ENCODE assay signal across 10 mouse cellular contexts in the genomic region with DNA sequence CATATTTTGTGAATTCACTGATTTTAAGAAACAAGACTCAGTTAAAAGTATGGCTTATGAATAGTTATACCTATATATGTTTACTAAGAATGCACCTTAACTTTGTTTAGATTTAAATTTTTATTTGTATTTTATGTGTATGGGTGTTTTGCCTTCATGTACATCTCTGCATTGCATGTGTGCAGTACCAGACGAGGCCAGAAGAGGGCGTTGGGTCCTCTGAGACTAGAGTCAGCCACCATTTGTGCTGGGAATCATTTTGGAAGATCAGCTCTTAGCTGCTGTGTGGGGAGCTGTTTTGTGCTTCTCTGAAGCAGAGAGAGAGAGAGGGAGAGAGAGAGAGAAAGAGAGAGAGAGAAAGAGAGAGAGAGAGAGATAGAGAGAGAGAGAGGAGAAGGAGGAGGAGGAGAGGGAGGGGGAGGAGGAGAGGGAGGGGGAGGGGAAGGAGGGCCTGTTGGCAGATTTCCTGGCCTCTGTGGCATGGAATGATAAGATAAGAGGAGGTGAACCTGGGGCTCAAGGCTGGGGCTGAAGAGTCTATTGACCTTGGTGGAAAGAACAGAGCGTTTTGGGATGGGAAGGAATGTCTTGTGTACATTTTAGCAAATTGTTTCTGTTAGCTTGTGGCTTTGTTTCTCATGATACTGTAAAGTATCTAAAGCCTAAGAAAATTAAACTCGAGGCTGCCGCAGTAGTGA. TPM values are rescaled to one million over a fixed set of nuclear protein-coding genes. Genes with fewer than 3 reads are reported as not detected.
DNase-seq lines count a peak whose midpoint lies in the region; ATAC-seq and TF ChIP-seq lines count a peak whose summit lies in the region.
"Had no signal": no experiment of that assay in that cellular context is flagged by ENCODE, and none has a peak within 500 bp of the region (broad histone marks: within the 10 kb centered on the region; RNA-seq: fewer than 3 reads in every experiment).

No protein-coding gene starts in this region.

- H3K4me3 ChIP-seq in forebrain, postnatal 0 days (ENCODE audit: low read depth, low read length): no peak overlapping the region
- no peak overlapping the region for H3K4me3 ChIP-seq in forebrain, embryonic 15.5 days
- no peak overlapping the region for H3K4me3 ChIP-seq in embryonic fibroblast, embryonic 13.5 days (ENCODE audit: insufficient read depth, low read length)
- H3K4me3 ChIP-seq: hindbrain, embryonic 15.5 days; myocyte had no signal

- H3K27ac ChIP-seq in forebrain, postnatal 0 days (ENCODE audit: low read depth, low read length): no peak overlapping the region
- no peak overlapping the region for H3K27ac ChIP-seq in forebrain, embryonic 15.5 days (replicated peaks)
- no peak overlapping the region for H3K27ac ChIP-seq in embryonic fibroblast, embryonic 13.5 days (ENCODE audit: insufficient read depth, low read length)
- H3K27ac ChIP-seq: hindbrain, embryonic 15.5 days had no signal

- no peak for TF ChIP-seq POLR2A in embryonic fibroblast, embryonic 13.5 days (IDR thresholded peaks at IDR 0.05; ENCODE audit: low read depth, low read length)

- TF ChIP-seq CTCF in forebrain, postnatal 0 days (IDR thresholded peaks at IDR 0.05; ENCODE audit: low read depth): peak; percentile 45
- TF ChIP-seq CTCF in embryonic fibroblast, embryonic 13.5 days (IDR thresholded peaks at IDR 0.05; ENCODE audit: borderline replicate concordance, insufficient read depth, low read length): peak; percentile 21; the same call in 1 of the 2 replicates

- intact Hi-C loops in left cerebral cortex, postnatal 25 days (cut with DNase I): no loop called here

- no peaks in the 10 kb centered on the region for H3K27me3 ChIP-seq in forebrain, postnatal 0 days (ENCODE audit: insufficient read depth, low read length)
- no peaks in the 10 kb centered on the region for H3K27me3 ChIP-seq in forebrain, embryonic 15.5 days
- H3K27me3 ChIP-seq: hindbrain, embryonic 15.5 days had no signal

- no peaks in the 10 kb centered on the region for H3K9me3 ChIP-seq in forebrain, postnatal 0 days (ENCODE audit: low read length)
- no peaks in the 10 kb centered on the region for H3K9me3 ChIP-seq in forebrain, embryonic 15.5 days
- H3K9me3 ChIP-seq: hindbrain, embryonic 15.5 days had no signal

- 0 out of 2 replicates have a peak, but pooled peaks cover 10% of the 10 kb centered on the region for H3K4me1 ChIP-seq in forebrain, postnatal 0 days (ENCODE audit: insufficient read depth)
- H3K4me1 ChIP-seq in forebrain, embryonic 15.5 days: peaks cover 12% of the 10 kb centered on the region
- H3K4me1 ChIP-seq in embryonic fibroblast, embryonic 13.5 days (ENCODE audit: control insufficient read depth, insufficient read depth, low read length): no peaks in the 10 kb centered on the region

- H3K4me2 ChIP-seq in forebrain, postnatal 0 days (ENCODE audit: low read depth): no peak overlapping the region
- no peak overlapping the region for H3K4me2 ChIP-seq in forebrain, embryonic 15.5 days (replicated peaks)
- H3K4me2 ChIP-seq: hindbrain, embryonic 15.5 days had no signal

- ATAC-seq in forebrain, postnatal 0 days: no peak
- ATAC-seq in forebrain, embryonic 15.5 days (replicated peaks): no peak
- no peak for ATAC-seq in frontal cortex, adult (ENCODE audit: low TSS enrichment)

- no peaks in the 10 kb centered on the region for H3K36me3 ChIP-seq in forebrain, postnatal 0 days (ENCODE audit: insufficient read depth)
- no peaks in the 10 kb centered on the region for H3K36me3 ChIP-seq in forebrain, embryonic 15.5 days
- H3K36me3 ChIP-seq: hindbrain, embryonic 15.5 days had no signal

- 65% methylated on average over 5 of the region's 5 CpGs for WGBS in forebrain, postnatal 0 days
- 63% methylated on average over 5 of the region's 5 CpGs for WGBS in forebrain, embryonic 15.5 days

- no peak for DNase-seq in forebrain, postnatal 0 days
- DNase-seq in right cerebral cortex, postnatal 14 days: peak; percentile 13
- DNase-seq in right cerebral cortex, postnatal 25 days: no peak
- peak; percentile 41 for DNase-seq in ovary, postnatal 14 days (ENCODE audit: low spot score)
- no peak for DNase-seq in left cerebral cortex, postnatal 25 days (ENCODE audit: low spot score in 2 of 2)

- H3K9ac ChIP-seq in forebrain, postnatal 0 days: no peak overlapping the region
- H3K9ac ChIP-seq in forebrain, embryonic 15.5 days (replicated peaks): no peak overlapping the region
- H3K9ac ChIP-seq: hindbrain, embryonic 15.5 days had no signal

RNA-seq across cellular contexts. Expression of a gene that starts 33.5 kb away (rescaled TPM):
- 7.2 and 8.0 TPM in 2 replicates for total RNA-seq in forebrain, postnatal 0 days (2014; rRNA removed)
- polyA plus RNA-seq in forebrain, postnatal 0 days (2015; fragmentation: Nextera tagmentation; extraction: Ambion mirVana): 8.0 and 8.7 TPM in 2 replicates
- polyA plus RNA-seq in forebrain, embryonic 15.5 days (2015; fragmentation: Nextera tagmentation; extraction: Ambion mirVana): 8.1 and 9.1 TPM in 2 replicates
- 7.1 and 12.3 TPM in 2 replicates for polyA plus RNA-seq in embryonic fibroblast, embryonic 13.5 days (2011; ENCODE audit: insufficient read length, low read depth, missing spikeins)
- total RNA-seq in left cerebral cortex, postnatal 25 days (2021): 10 to 100 TPM; 14.4 to 17.2 TPM

Comparison
In these comparisons a context has a peak if more than half of its experiments do, and no peak if none do; other contexts are left out.
1. DNase-seq: peak in right cerebral cortex, postnatal 14 days (single experiment) and ovary, postnatal 14 days (single experiment); none in forebrain, postnatal 0 days (single experiment), right cerebral cortex, postnatal 25 days (single experiment) and left cerebral cortex, postnatal 25 days (0 of 2).